Mouse (Mus musculus) hindbrain, postnatal 0 days (tissue): Measurements from ENCODE around the gene Gda. TPM values are rescaled to one million over a fixed set of nuclear protein-coding genes. Genes with fewer than 3 reads are reported as not detected.

Experiments
- ATAC-seq: fragments of 200-750 bp; cut with Nextera tagmentation; 2 replicates; pipeline ENCODE4 v1.8.0; 2017; ENCODE audit warnings: mild to moderate bottlenecking, moderate TSS enrichment, moderate library complexity
- DNase-seq: peaks from one replicate; pipeline ENCODE4 v3.0.0-alpha.2; 2015; ENCODE audit warnings: low spot score
- H3K27ac ChIP-seq: fragments of 300-500 bp; sonication (generic); 2 replicates; pipeline ENCODE4 v1.5.1; 2014; ENCODE audit warnings: mild to moderate bottlenecking
- H3K27me3 ChIP-seq: fragments of 300-500 bp; sonication (generic); 2 replicates; pipeline ENCODE4 v1.6.1; 2014; ENCODE audit warnings: low read length, mixed read lengths; ENCODE audit not compliant: insufficient read depth
- H3K36me3 ChIP-seq: fragments of 300-500 bp; sonication (generic); 2 replicates; pipeline ENCODE4 v1.6.1; 2014; ENCODE audit warnings: low read length, mixed read lengths; ENCODE audit not compliant: insufficient read depth
- H3K4me1 ChIP-seq: fragments of 300-500 bp; sonication (generic); 2 replicates; pipeline ENCODE4 v1.6.1; 2014; ENCODE audit warnings: antibody characterized with exemption, low read length, mixed read lengths; ENCODE audit not compliant: insufficient read depth
- H3K4me2 ChIP-seq: fragments of 300-500 bp; sonication (generic); 2 replicates; pipeline ENCODE4 v1.6.1; 2014; ENCODE audit warnings: low read depth, mild to moderate bottlenecking, low read length, moderate library complexity, mixed read lengths
- H3K4me3 ChIP-seq: fragments of 300-500 bp; sonication (generic); 2 replicates; pipeline ENCODE4 v1.5.1; 2014; ENCODE audit warnings: low read length
- H3K9ac ChIP-seq: fragments of 300-500 bp; sonication (generic); replicated peaks from 2 replicates; pipeline ENCODE4 v1.6.1; 2014; ENCODE audit warnings: mild to moderate bottlenecking, low read length, moderate library complexity, mixed read lengths
- H3K9me3 ChIP-seq: fragments of 300-500 bp; sonication (generic); 2 replicates; pipeline ENCODE4 v1.6.1; 2016; ENCODE audit warnings: low read length, mixed read lengths
- CTCF ChIP-seq: IDR thresholded peaks from 2 replicates; pipeline ENCODE4 v1.5.1; 2016; ENCODE audit warnings: antibody characterized with exemption, control low read depth, low read depth
- WGBS: fragments of 180-500 bp; shearing (Covaris S2); extraction: QIAGEN DNeasy Blood & Tissue Kit; methylation state at CpG from one replicate; pipeline ENCODE4 v1.1.7; 2014; 5-methylcytosine and 5-hydroxymethylcytosine counted together
- polyA plus RNA-seq: library from polyadenylated mRNA; unstranded; fragments of >200 nt; fragmentation: Nextera tagmentation; extraction: Ambion mirVana; gene quantifications from 2 replicates; pipeline ENCODE4 v1.2.1, GENCODE M21; 2015
- total RNA-seq: library from RNA; depleted of rRNA; stranded (reverse); fragments of >200 nt; gene quantifications from 2 replicates; pipeline ENCODE4 v1.2.3, GENCODE M21; 2014

Gene Gda
- total and polyA plus RNA-seq, 2 experiments from 2014 or later = 0.64 to 2.7 TPM

DNA sequence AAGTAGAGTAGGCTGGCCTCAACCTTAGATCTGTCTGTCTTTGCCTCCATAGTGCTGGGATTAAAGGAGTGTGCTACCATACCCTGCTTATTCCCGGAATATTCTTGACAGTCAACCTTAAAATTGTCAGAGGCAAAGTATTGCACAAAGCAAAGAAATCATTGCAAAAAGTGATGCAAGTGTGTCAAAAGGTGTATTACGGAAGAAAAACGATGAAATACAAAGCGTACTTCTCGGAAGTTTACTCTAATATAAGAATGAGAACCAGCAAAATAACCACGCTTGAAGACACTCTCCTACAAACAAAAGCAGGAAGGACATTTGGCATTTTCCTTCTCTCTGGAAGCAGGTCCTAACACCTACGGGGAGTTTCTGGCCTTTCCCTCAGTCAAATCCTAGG lies 76.9 kb downstream of the Gda start:
- H3K27me3 ChIP-seq = no peaks in the 10 kb centered on the region
- H3K4me3 ChIP-seq = no peak overlapping the region
- no peak for TF ChIP-seq CTCF
- no peak for DNase-seq
- WGBS = 95% methylated on average over 7 of the region's 7 CpGs
- no peaks in the 10 kb centered on the region for H3K36me3 ChIP-seq
- no peak overlapping the region for H3K9ac ChIP-seq
- no peak overlapping the region for H3K4me2 ChIP-seq
- ATAC-seq = no peak
- no peak overlapping the region for H3K27ac ChIP-seq
- H3K9me3 ChIP-seq = no peaks in the 10 kb centered on the region
- H3K4me1 ChIP-seq = no peaks in the 10 kb centered on the region

DNA sequence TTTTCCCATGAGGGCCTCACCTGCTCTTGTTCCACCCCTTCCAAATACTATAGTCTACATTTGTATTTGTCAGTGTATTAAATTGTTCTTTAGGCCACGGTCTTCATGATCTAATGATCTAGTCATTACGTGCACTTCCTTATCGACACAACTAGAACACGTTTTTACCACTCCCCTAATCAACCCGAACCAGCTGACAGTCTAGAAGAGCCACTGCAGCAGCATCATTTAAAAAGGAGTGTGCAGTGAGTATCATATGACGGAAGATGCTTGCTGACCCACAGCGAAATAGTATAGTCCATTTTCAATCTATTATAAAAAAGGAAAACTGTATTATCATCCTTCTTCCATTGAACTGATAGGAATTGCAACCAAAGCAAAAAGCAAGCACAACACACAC lies 82.3 kb downstream of the Gda start:
- no peak for ATAC-seq
- H3K9ac ChIP-seq = no peak overlapping the region
- H3K4me2 ChIP-seq = no peak overlapping the region
- no peak overlapping the region for H3K27ac ChIP-seq
- WGBS = 94% methylated on average over 7 of the region's 7 CpGs
- H3K36me3 ChIP-seq = no peaks in the 10 kb centered on the region
- no peak for DNase-seq
- no peak for TF ChIP-seq CTCF
- no peaks in the 10 kb centered on the region for H3K27me3 ChIP-seq
- H3K9me3 ChIP-seq = no peaks in the 10 kb centered on the region
- no peak overlapping the region for H3K4me3 ChIP-seq
- H3K4me1 ChIP-seq = no peaks in the 10 kb centered on the region

GRCm38 (mm10) chr19:21386842-21387241 lies 86.4 kb downstream of the Gda start:
- no peaks in the 10 kb centered on the region for H3K27me3 ChIP-seq
- H3K27ac ChIP-seq = no peak overlapping the region
- H3K4me3 ChIP-seq = no peak overlapping the region
- no peak overlapping the region for H3K9ac ChIP-seq
- no peaks in the 10 kb centered on the region for H3K9me3 ChIP-seq
- no peaks in the 10 kb centered on the region for H3K4me1 ChIP-seq
- DNase-seq = no peak
- H3K4me2 ChIP-seq = no peak overlapping the region
- no peaks in the 10 kb centered on the region for H3K36me3 ChIP-seq
- WGBS = 90% methylated on average over 2 of the region's 2 CpGs
- ATAC-seq = no peak
- TF ChIP-seq CTCF = no peak

- H3K4me1 ChIP-seq = no peaks in the 10 kb centered on the region
- no peaks in the 10 kb centered on the region for H3K36me3 ChIP-seq
- no peaks in the 10 kb centered on the region for H3K9me3 ChIP-seq
- no peak overlapping the region for H3K27ac ChIP-seq
- no peak overlapping the region for H3K9ac ChIP-seq
- no peak overlapping the region for H3K4me3 ChIP-seq
- DNase-seq (no peak), ATAC-seq (no peak)
- 85% methylated on average over 3 of the region's 3 CpGs for WGBS
- H3K27me3 ChIP-seq = no peaks in the 10 kb centered on the region
- no peak for TF ChIP-seq CTCF
- no peak overlapping the region for H3K4me2 ChIP-seq
Observed at GRCm38 (mm10) chr19:21384231-21384630, 89.0 kb downstream of the Gda start.

DNA sequence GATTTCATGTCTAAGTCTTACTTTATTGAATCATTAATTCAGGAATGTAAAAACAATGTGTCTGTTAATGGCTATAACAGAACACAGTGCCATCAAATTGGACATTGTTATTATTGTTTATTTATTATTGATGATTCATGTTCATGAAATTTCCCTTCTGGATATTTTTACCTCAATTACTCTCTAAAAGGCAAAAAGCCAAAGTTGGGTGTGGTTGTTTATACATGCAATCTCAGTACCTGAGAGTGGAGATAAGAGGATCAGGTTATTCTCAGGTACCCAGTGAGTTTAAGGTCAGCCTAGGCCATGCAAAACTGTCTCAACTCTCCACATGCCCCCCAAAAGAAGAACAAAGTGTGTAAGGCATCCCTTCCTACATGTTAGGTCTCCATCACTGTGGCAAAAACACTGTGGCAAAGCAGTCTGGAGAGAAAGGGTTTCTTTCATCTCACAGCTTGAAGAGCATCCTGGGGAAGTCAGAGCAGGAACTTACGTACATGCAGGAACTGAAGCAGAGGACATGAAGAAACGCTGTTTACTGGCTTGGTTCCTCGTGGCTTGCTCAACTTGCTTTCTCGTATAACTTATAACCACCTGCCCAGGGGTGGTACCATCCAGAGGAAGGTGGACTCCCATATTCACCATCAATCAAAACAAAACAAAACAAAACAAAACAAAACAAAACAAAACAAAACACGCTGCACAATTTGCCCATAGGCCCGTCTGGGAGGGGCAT lies 89.6 kb downstream of the Gda start:
- no peak overlapping the region for H3K9ac ChIP-seq
- ATAC-seq = no peak

DNA sequence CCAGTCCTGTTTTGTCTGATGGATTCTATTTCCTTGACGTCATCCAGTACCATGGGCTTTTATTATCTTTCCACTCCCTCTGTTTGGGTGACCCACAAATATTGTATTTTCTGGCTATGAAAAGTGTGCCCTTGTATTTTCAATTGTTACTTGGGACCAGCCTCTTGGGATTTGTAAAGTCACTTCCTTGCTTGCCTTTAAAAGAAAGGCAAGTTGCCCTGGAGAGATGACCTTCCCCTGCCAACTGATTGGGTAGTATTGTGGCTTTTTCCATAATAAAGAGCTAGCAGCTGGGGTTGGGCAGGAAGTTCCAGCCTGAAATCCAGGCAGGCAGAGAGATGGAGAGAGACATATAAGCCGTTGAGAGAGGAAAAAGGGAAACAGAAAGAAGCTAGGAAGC lies 91.5 kb downstream of the Gda start:
- H3K9ac ChIP-seq = no peak overlapping the region
- DNase-seq (no peak), ATAC-seq (no peak)
- H3K9me3 ChIP-seq = no peaks in the 10 kb centered on the region
- no peak overlapping the region for H3K4me3 ChIP-seq
- H3K36me3 ChIP-seq = no peaks in the 10 kb centered on the region
- no peaks in the 10 kb centered on the region for H3K4me1 ChIP-seq
- WGBS = 51% methylated on average over 2 of the region's 2 CpGs
- TF ChIP-seq CTCF = no peak
- H3K27ac ChIP-seq = no peak overlapping the region
- no peaks in the 10 kb centered on the region for H3K27me3 ChIP-seq
- no peak overlapping the region for H3K4me2 ChIP-seq

More for the DNA sequence above, 89.6 kb downstream of the Gda start:
- Histone ChIP-seq H3K9me3 (no peaks in the 10 kb centered on the region), H3K4me1 (no peaks in the 10 kb centered on the region), H3K4me3 (no peak overlapping the region), H3K27ac (no peak overlapping the region), H3K4me2 (no peak overlapping the region), H3K27me3 (no peaks in the 10 kb centered on the region), H3K36me3 (no peaks in the 10 kb centered on the region)
- TF ChIP-seq CTCF = no peak
- no peak for DNase-seq
- WGBS = 90% methylated on average over 6 of the region's 6 CpGs

GRCm38 (mm10) chr19:21379195-21379594 lies 94.0 kb downstream of the Gda start:
- Histone ChIP-seq H3K36me3 (no peaks in the 10 kb centered on the region), H3K4me3 (no peak overlapping the region), H3K9me3 (no peaks in the 10 kb centered on the region), H3K9ac (no peak overlapping the region), H3K4me1 (no peaks in the 10 kb centered on the region), H3K27me3 (no peaks in the 10 kb centered on the region), H3K27ac (no peak overlapping the region), H3K4me2 (no peak overlapping the region)
- ATAC-seq (no peak), DNase-seq (no peak)
- no peak for TF ChIP-seq CTCF
- 90% methylated on average over 5 of the region's 5 CpGs for WGBS
